Mouse (Mus musculus): Measurements from ENCODE around the gene Syn1. TPM values are rescaled to one million over a fixed set of nuclear protein-coding genes. Genes with fewer than 3 reads are reported as not detected.

Syn1 gene
- total RNA-seq, 2 experiments from 2014 or later = 0.16 to 0.22 TPM

DNA sequence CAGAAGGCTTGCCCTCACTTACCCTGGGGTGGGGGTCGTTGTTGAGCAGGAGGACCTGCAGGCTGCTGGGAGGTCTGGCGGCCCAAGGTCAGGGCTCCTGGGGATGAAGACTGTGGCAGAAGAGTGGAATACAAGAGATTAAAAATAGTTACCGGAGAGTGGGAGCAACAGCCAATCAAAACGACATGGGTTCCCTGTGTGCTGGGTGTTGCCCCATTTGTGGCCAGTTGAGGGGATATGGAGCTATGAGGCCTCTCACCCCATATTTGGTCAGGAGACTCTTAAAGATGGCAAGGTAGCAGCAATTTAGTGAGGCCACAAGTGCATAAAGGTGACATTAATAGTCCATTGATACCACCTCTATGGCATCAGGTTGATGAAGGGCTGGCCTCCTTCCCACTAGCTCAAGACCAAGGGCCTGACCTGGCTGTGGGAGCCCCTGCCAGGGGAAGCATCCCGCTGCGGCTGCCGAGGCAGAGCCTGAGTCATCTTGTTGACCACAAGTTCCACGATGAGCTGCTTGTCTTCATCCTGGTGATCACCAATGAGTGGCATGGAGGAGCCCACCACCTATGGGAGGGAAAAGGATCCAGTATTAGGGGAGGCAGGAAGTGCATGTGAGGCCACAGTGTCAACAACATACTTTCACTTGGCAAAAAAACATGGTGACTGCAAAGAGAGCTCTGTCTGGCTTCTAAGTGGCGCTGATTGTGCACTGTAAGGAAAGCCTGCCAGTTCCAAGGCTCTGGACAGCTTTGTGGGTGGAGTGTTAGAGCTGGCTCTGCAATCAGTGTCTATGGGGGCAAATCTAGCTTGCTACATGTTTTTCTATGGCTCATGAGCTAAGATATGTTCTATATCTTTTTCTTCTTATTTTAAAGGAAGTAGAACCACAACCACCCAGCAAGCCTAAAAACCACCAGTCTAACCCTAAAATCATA lies 57.4 kb downstream of the Syn1 start:
- DNase-seq = peak; percentile 15 to 21
- intact Hi-C loops (cut with DNase I) = no loop called here

GRCm38 (mm10) chrX:20862105-20863065 lies 58.4 kb downstream of the Syn1 start:
- peak; percentile 6 to 25 for DNase-seq
- intact Hi-C loops (cut with DNase I) = no loop called here

GRCm38 (mm10) chrX:20861453-20862104 lies 59.2 kb downstream of the Syn1 start:
- intact Hi-C loops (cut with DNase I) = no loop called here
- DNase-seq = no peak

GRCm38 (mm10) chrX:20853794-20854193 lies 67.0 kb downstream of the Syn1 start:
- intact Hi-C loops (cut with DNase I) = loop anchor here (10.0 kb wide), 1 partner anchor 169 kb away; the partner anchor contains the start of gene Cdk16

GRCm38 (mm10) chrX:20848256-20848984 lies 72.4 kb downstream of the Syn1 start:
- intact Hi-C loops (cut with DNase I) = no loop called here
- DNase-seq = peak; percentile 83 to 86

More at GRCm38 (mm10) chrX:20853794-20854193, 67.0 kb downstream of the Syn1 start:
- no peak for DNase-seq

DNA sequence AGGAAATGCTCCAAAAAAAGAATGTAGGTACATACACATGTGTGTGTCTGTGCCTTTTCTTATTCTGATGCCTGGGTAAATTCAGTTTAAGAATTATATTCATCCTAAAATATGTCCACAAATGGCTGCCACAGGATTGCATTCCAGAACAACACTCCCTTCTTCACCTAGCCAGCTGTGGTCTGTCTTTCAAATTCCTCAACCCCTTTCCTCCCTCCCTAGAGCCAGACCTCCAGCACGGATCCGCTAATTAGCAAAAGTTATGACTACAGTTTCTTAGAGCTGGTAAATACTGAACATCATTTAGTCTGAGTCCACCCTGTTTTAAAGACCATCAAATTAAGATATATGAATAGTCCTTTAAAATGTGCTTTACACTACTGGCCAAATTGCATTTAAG lies 73.0 kb downstream of the Syn1 start:
- intact Hi-C loops (cut with DNase I) = no loop called here
- no peak for DNase-seq

DNA sequence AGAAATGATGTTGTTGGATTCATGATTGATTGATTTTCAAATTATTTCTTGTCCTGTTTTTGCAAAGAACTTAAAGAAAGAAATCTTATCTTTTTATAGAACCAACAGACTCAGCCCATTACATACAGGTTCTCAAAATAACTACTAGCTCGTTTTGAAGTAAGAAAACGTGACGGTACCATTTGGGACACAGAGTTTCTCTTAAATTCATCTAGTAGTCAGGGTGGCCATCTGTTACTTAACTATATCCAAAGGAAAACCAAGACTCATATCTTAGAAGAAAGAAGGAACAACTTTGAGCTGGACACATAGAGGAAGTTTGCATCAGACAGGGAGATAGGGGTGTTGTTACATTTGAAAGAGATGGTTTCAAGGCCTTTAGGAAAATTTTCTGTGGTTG lies 73.6 kb downstream of the Syn1 start:
- DNase-seq = no peak
- intact Hi-C loops (cut with DNase I) = no loop called here

DNA sequence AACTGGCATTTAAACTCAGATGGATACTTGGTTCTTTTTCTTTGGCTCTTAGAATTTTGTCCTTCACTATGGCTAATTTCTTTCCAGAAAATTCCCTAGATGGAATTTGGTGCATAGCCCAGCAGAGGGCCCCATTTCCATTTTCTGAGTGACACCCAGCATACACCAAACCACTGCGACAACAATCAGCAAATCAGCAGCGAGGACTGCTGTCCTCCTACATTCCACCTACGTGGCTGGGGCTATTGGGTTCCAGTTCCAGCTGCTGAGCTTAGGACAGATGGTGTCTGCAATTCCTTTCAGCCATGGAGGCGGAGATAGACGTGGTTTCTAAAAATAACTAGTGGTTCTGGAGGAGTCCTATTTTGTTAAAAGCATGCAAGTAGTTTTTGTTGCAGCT lies 91.9 kb downstream of the Syn1 start:
- peak; percentile 42 to 43 for DNase-seq
- intact Hi-C loops (cut with DNase I) = loop anchor here (2.0 kb wide), 1 partner anchor 118 kb away; no protein-coding TSS in a partner anchor

GRCm38 (mm10) chrX:20819708-20820426 lies 100.9 kb downstream of the Syn1 start:
- DNase-seq = peak; percentile 31 to 44
- intact Hi-C loops (cut with DNase I) = loop anchor here (1.0 to 10.0 kb wide), 2 partner anchors 55 to 158 kb away; partner anchors contain the start of gene Timp1

- peak; percentile 76 to 77 for DNase-seq
- intact Hi-C loops (cut with DNase I) = loop anchor here (1.0 to 10.0 kb wide), 2 partner anchors 56 to 157 kb away; partner anchors contain the start of gene Timp1
Observed at GRCm38 (mm10) chrX:20819204-20819628, 101.6 kb downstream of the Syn1 start.

GRCm38 (mm10) chrX:20816974-20817373 lies 103.8 kb downstream of the Syn1 start:
- intact Hi-C loops (cut with DNase I) = loop anchor here (10.0 kb wide), 1 partner anchor 58 kb away; the partner anchor contains the start of gene Timp1
- peak in 1 of 2 experiments; percentile 2 for DNase-seq

Small RNA genes within 50 kb of the gene (microRNA-seq; reads per million reads assigned to microRNA genes)
- gene Gm24824 (ENCODE audit: borderline number of aligned reads in 2 of 2) = 0 reads per million in 2 experiments
- 0.72 to 1.3 reads per million in 2 experiments for gene Mir5617 (ENCODE audit: borderline number of aligned reads in 2 of 2)

Other genes with a start within 250 kb of the Syn1 start
- 100 to 1,000 TPM; 128 to 142 TPM for gene Cdk16, start 233.1 kb downstream of the Syn1 start, total RNA-seq (2021)
- 1 to 10 TPM; 4.3 to 7.9 TPM for gene Usp11, start 217.1 kb downstream of the Syn1 start, total RNA-seq (2021)
- gene Araf, start 123.2 kb downstream of the Syn1 start, total RNA-seq (2021) = 10 to 100 TPM; 84.2 to 87.9 TPM
- gene Timp1, start 50.8 kb downstream of the Syn1 start, total RNA-seq (2021) = 1 to 10 TPM; 2.6 to 5.0 TPM
- 10 to 100 TPM; 10.9 to 11.5 TPM for gene Cfp, start 10.6 kb upstream of the Syn1 start, total RNA-seq (2021)
- 1 to 10 TPM; 9.6 to 9.9 TPM for gene Elk1, start 29.6 kb upstream of the Syn1 start, total RNA-seq (2021)
- 10 to 100 TPM; 33.6 to 36.0 TPM for gene Uxt, start 41.0 kb upstream of the Syn1 start, total RNA-seq (2021)
- 1 to 10 TPM; 3.5 to 3.6 TPM for gene Zfp182, start 141.3 kb upstream of the Syn1 start, total RNA-seq (2021)
- gene Spaca5, start 147.4 kb upstream of the Syn1 start, total RNA-seq (2021) = not detected
- under 1 TPM; 0.14 to 0.31 TPM for gene Zfp300, start 168.5 kb upstream of the Syn1 start, total RNA-seq (2021)
- gene Ssxa1, start 194.8 kb upstream of the Syn1 start, total RNA-seq (2021) = not detected

All from heart, postnatal 36 days (tissue).